Mouse (Mus musculus) bone marrow macrophage, adult 2 months (primary cell): ENCODE measurements around the gene Pex26.

ENCODE experiments used
- CTCF ChIP-seq: IDR thresholded peaks from 2 replicates; pipeline ENCODE4 v1.5.1; 2012; ENCODE audit warnings: low read depth, mild to moderate bottlenecking, low read length, moderate library complexity
- POLR2A ChIP-seq: IDR thresholded peaks from 2 replicates; pipeline ENCODE4 v1.6.1; 2012; ENCODE audit warnings: mild to moderate bottlenecking, low read depth, low read length, borderline replicate concordance

DNA sequence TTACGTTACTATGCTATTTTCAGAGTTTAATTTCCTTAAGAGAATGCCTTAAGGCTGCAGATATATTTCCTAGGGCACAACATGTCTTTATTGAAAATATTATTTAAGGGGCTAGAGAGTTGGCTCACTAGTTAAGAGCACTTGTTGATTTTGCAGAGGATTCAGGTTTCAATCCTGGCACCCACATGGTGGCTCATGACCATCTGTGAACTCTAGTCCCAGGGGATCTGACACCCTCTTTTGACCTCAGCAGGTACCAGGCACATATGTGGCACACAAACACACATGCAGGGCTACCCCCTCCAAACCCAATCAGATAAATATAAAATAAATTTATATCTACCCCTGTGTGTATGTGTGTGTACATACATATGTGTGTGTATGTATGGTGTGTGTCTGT lies 44.2 kb upstream of the Pex26 start:
- TF ChIP-seq CTCF (no peak), POLR2A (no peak)
